Mouse (Mus musculus) embryo, embryonic 10.5 days (tissue): ENCODE measurements around the gene Rnf8.
"Not testable (repeated sequence)": the region's sequence is repeated elsewhere in the genome, so short reads cannot be mapped to it uniquely, and the experiment has no call there.

Experiments
- DNase-seq: peaks from one replicate; pipeline ENCODE4 v3.0.0-alpha.2; 2015; ENCODE audit warnings: low spot score

The Rnf8 gene

GRCm38 (mm10) chr17:29614115-29615023 lies at the start of gene Rnf8, which contains the start of gene Gm28043:
Rnf8 (plus strand) TSS chr17:29614790.
Gm28043 (plus strand) TSS chr17:29614876.
- peak; percentile 97 for DNase-seq

- no peak for DNase-seq
Observed at GRCm38 (mm10) chr17:29565521-29565920, 49.1 kb upstream of the Rnf8 start.

GRCm38 (mm10) chr17:29568435-29568834 lies 46.2 kb upstream of the Rnf8 start:
- DNase-seq = no peak

- DNase-seq = no peak
Observed at GRCm38 (mm10) chr17:29569831-29570230, 44.8 kb upstream of the Rnf8 start.

GRCm38 (mm10) chr17:29579579-29580126 lies 34.9 kb upstream of the Rnf8 start:
- no peak for DNase-seq

GRCm38 (mm10) chr17:29583569-29583968 lies 31.0 kb upstream of the Rnf8 start:
- no peak for DNase-seq

GRCm38 (mm10) chr17:29584306-29584705 lies 30.3 kb upstream of the Rnf8 start:
- DNase-seq = no peak

GRCm38 (mm10) chr17:29584737-29585136 lies 29.9 kb upstream of the Rnf8 start:
- no peak for DNase-seq

GRCm38 (mm10) chr17:29585446-29585845 lies 29.1 kb upstream of the Rnf8 start:
- DNase-seq = no peak

- no peak for DNase-seq
Observed at GRCm38 (mm10) chr17:29586921-29587320, 27.7 kb upstream of the Rnf8 start.

GRCm38 (mm10) chr17:29589221-29589898 lies 25.2 kb upstream of the Rnf8 start:
- peak; percentile 31 for DNase-seq

- no peak for DNase-seq
Observed at GRCm38 (mm10) chr17:29595891-29596770, 18.5 kb upstream of the Rnf8 start.

- DNase-seq = no peak
Observed at GRCm38 (mm10) chr17:29596771-29597132, 17.8 kb upstream of the Rnf8 start.

- DNase-seq = no peak
Observed at GRCm38 (mm10) chr17:29599051-29599450, 15.5 kb upstream of the Rnf8 start.

- no peak for DNase-seq
Observed at GRCm38 (mm10) chr17:29599537-29599936, 15.1 kb upstream of the Rnf8 start.

- DNase-seq = no peak
Observed at GRCm38 (mm10) chr17:29601391-29601790, 13.2 kb upstream of the Rnf8 start.

- DNase-seq = peak; percentile 88
Observed at GRCm38 (mm10) chr17:29603283-29603682, 11.3 kb upstream of the Rnf8 start.

GRCm38 (mm10) chr17:29613453-29613852 lies 1.1 kb upstream of the Rnf8 start:
- DNase-seq = not testable (repeated sequence)

GRCm38 (mm10) chr17:29615024-29615551 lies 498 bp downstream of the Rnf8 start:
- DNase-seq = peak; percentile 53

- no peak for DNase-seq
Observed at GRCm38 (mm10) chr17:29615616-29616015, 1.0 kb downstream of the Rnf8 start.

- no peak for DNase-seq
Observed at GRCm38 (mm10) chr17:29619231-29619630, 4.6 kb downstream of the Rnf8 start.

- DNase-seq = no peak
Observed at GRCm38 (mm10) chr17:29623488-29623887, 8.9 kb downstream of the Rnf8 start.
